8 mouse cellular contexts compared by ENCODE assay signal in the genomic region with DNA sequence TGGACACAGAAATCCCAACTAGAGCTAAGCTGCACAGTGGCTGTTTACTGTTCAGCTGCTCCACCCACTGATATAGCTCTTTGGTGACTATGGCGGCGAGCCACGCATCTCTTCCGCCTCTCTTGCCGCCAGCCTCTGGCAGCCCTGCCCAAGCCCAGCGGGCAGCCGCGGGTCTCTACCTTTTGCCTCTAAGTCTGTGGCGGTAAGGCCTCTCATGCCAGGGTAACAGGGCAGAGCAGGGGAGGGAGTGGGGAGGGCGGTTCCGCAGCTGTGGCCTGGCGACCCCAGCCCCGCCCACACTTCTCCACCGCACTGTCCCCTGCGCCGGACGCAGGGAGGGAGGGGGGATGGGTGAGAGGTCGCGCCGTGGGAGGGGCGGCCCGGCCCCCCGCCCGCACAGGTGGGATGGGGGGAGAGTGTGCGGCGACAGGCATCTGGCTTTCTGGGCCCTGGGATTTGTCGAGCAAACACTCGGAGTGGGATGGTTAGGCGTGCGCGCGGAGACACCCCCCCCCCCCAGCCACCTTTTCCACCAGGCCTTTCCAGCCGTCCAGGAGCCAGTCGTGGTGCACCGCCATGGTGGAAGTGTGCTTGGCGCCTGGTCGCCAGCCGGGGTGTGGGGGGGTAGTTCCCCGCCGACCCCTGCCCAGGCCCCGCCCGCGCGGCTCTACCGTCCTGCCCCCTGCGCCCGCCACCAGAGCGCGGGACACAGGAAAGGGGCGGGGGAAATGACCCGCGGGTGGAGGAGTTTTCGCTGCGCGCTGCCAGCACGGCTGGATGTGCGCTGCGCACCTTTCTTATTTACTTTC. TPM values are rescaled to one million over a fixed set of nuclear protein-coding genes. Genes with fewer than 3 reads are reported as not detected.
A peak's percentile ranks its signal among the peaks of the same experiment; 100 is the strongest.
DNase-seq lines count a peak whose midpoint lies in the region; ATAC-seq lines count a peak whose summit lies in the region.

No protein-coding gene starts in this region.

- ATAC-seq in limb, embryonic 12.5 days (ENCODE audit: insufficient number of reproducible peaks, insufficient read depth, low FRiP score, low TSS enrichment, low read depth), result peak; percentile 90
- peak; percentile 96 for ATAC-seq in midbrain, embryonic 12.5 days (ENCODE audit: low FRiP score, low read depth)

- H3K27me3 ChIP-seq in limb, embryonic 12.5 days, result no peaks in the 10 kb centered on the region
- H3K27me3 ChIP-seq in midbrain, embryonic 12.5 days, result no peaks in the 10 kb centered on the region

- H3K4me2 ChIP-seq in limb, embryonic 12.5 days, result peak overlapping the region; percentile 61
- H3K4me2 ChIP-seq in midbrain, embryonic 12.5 days (replicated peaks), result peak overlapping the region; percentile 63

- WGBS in limb, embryonic 12.5 days, result 5% methylated on average over 43 of the region's 58 CpGs
- 16% methylated on average over 54 of the region's 58 CpGs for WGBS in midbrain, embryonic 12.5 days

- no peaks in the 10 kb centered on the region for H3K9me3 ChIP-seq in limb, embryonic 12.5 days
- H3K9me3 ChIP-seq in midbrain, embryonic 12.5 days, result peaks cover 11% of the 10 kb centered on the region

- peak overlapping the region; percentile 58 for H3K4me3 ChIP-seq in limb, embryonic 12.5 days (replicated peaks)
- peak overlapping the region; percentile 56 for H3K4me3 ChIP-seq in midbrain, embryonic 12.5 days

- peak overlapping the region; percentile 88 for H3K27ac ChIP-seq in limb, embryonic 12.5 days
- H3K27ac ChIP-seq in midbrain, embryonic 12.5 days (replicated peaks), result peak overlapping the region; percentile 12; the same call in 1 of the 2 replicates

- H3K36me3 ChIP-seq in limb, embryonic 12.5 days, result no peaks in the 10 kb centered on the region
- H3K36me3 ChIP-seq in midbrain, embryonic 12.5 days, result no peaks in the 10 kb centered on the region

- H3K4me1 ChIP-seq in limb, embryonic 12.5 days (replicated peaks), result no peaks in the 10 kb centered on the region
- no peaks in the 10 kb centered on the region for H3K4me1 ChIP-seq in midbrain, embryonic 12.5 days

- H3K9ac ChIP-seq in limb, embryonic 12.5 days (replicated peaks), result peak overlapping the region; percentile 67
- H3K9ac ChIP-seq in midbrain, embryonic 12.5 days (replicated peaks), result peak overlapping the region; percentile 54

- DNase-seq in left cerebral cortex, adult 18-20 months (ENCODE audit: low spot score in 2 of 2), result peak; percentile 4 to 19
- no peak for DNase-seq in left cerebral cortex, adult 11 months (ENCODE audit: low spot score)
- DNase-seq in cerebellum, postnatal 14 days, result peak; percentile 59 to 63
- peak; percentile 5 for DNase-seq in gastrocnemius, postnatal 25 days
- DNase-seq in induced T-regulatory cell, adult 2 months (ENCODE audit: low read depth), result peak; percentile 70
- peak; percentile 1 to 2 for DNase-seq in spleen, postnatal 36 days (ENCODE audit: low spot score in 2 of 2)

RNA-seq across cellular contexts. Expression of gene Slc22a29, which starts 33.4 kb away (rescaled TPM):
- total RNA-seq in left cerebral cortex, adult 18-20 months (2021), result under 1 TPM in 1 of 2 experiments, not detected in 1; 0.45 TPM
- total RNA-seq in gastrocnemius, postnatal 25 days (2021), result not detected
- not detected in 2 replicates for polyA plus RNA-seq in limb, embryonic 12.5 days (2016; fragmentation: Nextera tagmentation; extraction: Ambion mirVana)
- polyA plus RNA-seq in midbrain, embryonic 12.5 days (2016; fragmentation: Nextera tagmentation; extraction: Ambion mirVana), result 0.19 TPM in 1 of 2 replicates, not detected in the other
